Mouse (Mus musculus) ovary, postnatal 14 days (tissue): ENCODE data around the gene Arhgef3.

Experiments
- DNase-seq: peaks from one replicate; pipeline ENCODE4 v3.0.0; 2022; ENCODE audit warnings: low spot score

Arhgef3 gene

GRCm38 (mm10) chr14:27379404-27379803 is 264.7 kb downstream of the Arhgef3 start:
- DNase-seq = no peak

GRCm38 (mm10) chr14:27381459-27381858 is 266.8 kb downstream of the Arhgef3 start:
- no peak for DNase-seq

- DNase-seq = no peak
Measured at GRCm38 (mm10) chr14:27383321-27383830, 268.7 kb downstream of the Arhgef3 start.

GRCm38 (mm10) chr14:27384143-27384542 is 269.4 kb downstream of the Arhgef3 start:
- DNase-seq = no peak

- DNase-seq = no peak
Measured at GRCm38 (mm10) chr14:27388616-27389015, 273.9 kb downstream of the Arhgef3 start.

- no peak for DNase-seq
Measured at GRCm38 (mm10) chr14:27389722-27390121, 275.0 kb downstream of the Arhgef3 start.

- DNase-seq = no peak
Measured at GRCm38 (mm10) chr14:27390663-27391062, 276.0 kb downstream of the Arhgef3 start.

GRCm38 (mm10) chr14:27391776-27392308 is 277.1 kb downstream of the Arhgef3 start:
- DNase-seq = no peak

GRCm38 (mm10) chr14:27392660-27393059 is 278.0 kb downstream of the Arhgef3 start:
- no peak for DNase-seq

- no peak for DNase-seq
Measured at GRCm38 (mm10) chr14:27393806-27394205, 279.1 kb downstream of the Arhgef3 start.

- no peak for DNase-seq
Measured at GRCm38 (mm10) chr14:27396424-27396823, 281.7 kb downstream of the Arhgef3 start.

GRCm38 (mm10) chr14:27397526-27397925 is 282.8 kb downstream of the Arhgef3 start:
- no peak for DNase-seq

- no peak for DNase-seq
Measured at GRCm38 (mm10) chr14:27400495-27400894, 285.8 kb downstream of the Arhgef3 start.

- DNase-seq = no peak
Measured at GRCm38 (mm10) chr14:27401717-27402278, 287.1 kb downstream of the Arhgef3 start.

GRCm38 (mm10) chr14:27402332-27403250 is 287.9 kb downstream of the Arhgef3 start:
- no peak for DNase-seq

- DNase-seq = no peak
Measured at GRCm38 (mm10) chr14:27405452-27405851, 290.8 kb downstream of the Arhgef3 start.

GRCm38 (mm10) chr14:27405947-27406346 is 291.2 kb downstream of the Arhgef3 start:
- DNase-seq = no peak

- DNase-seq = no peak
Measured at GRCm38 (mm10) chr14:27408240-27408639, 293.5 kb downstream of the Arhgef3 start.

- DNase-seq = no peak
Measured at GRCm38 (mm10) chr14:27409662-27410061, 295.0 kb downstream of the Arhgef3 start.

GRCm38 (mm10) chr14:27411492-27411891 is 296.8 kb downstream of the Arhgef3 start:
- DNase-seq = no peak

- no peak for DNase-seq
Measured at GRCm38 (mm10) chr14:27412699-27413098, 298.0 kb downstream of the Arhgef3 start.

- no peak for DNase-seq
Measured at GRCm38 (mm10) chr14:27413961-27414360, 299.3 kb downstream of the Arhgef3 start.

GRCm38 (mm10) chr14:27420816-27421215 is 306.1 kb downstream of the Arhgef3 start:
- DNase-seq = no peak
